Mouse (Mus musculus) spleen, adult 18-20 months (tissue): Measurements from ENCODE around the gene Glyat.

Source experiments
- DNase-seq, 2 experiments: peaks; one replicate each; pipeline ENCODE4 v3.0.0; 2022; ENCODE audit warnings: mixed read lengths in 2 of 2

The Glyat gene

GRCm38 (mm10) chr19:12695590-12695989 is 62.5 kb downstream of the Glyat start, which contains the start of gene Keg1:
TSS of gene Keg1 (plus strand) at chr19:12695786.
- no peak for DNase-seq

DNA sequence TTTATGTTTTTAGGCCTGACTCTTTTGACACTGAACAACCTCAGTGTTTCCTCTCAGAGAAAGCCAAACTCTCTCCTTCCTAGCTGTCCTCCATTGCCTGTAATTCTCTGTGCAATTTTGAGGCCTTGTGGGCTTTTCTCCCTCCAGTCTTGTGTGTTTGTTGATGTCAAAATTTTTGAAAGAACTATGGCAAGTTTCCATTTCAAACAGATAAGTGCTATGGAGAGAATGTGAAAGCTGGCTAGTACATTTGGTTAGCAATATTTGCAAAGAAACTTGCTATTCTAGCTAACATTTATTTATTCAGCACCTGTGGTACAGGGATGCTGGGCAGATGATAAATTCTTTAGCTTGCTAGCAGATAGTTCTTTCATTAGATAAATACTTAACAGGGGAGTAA is 63.1 kb downstream of the Glyat start:
- DNase-seq: no peak
